Mouse (Mus musculus) neural tube, embryonic 13.5 days (tissue): ENCODE measurements at regions not wholly inside any gene's neighbourhood (a gene's known extent, or its start where the extent isn't known, plus 50 kb on each side); places are given as distances from the start of the nearest gene placed in this dataset.

Experiments
- ATAC-seq: fragments of 200-750 bp; cut with Nextera tagmentation; 2 replicates; pipeline ENCODE4 v1.8.0; 2017; ENCODE audit warnings: low read depth, mild to moderate bottlenecking, moderate TSS enrichment, moderate library complexity
- H3K27ac ChIP-seq: fragments of 300-500 bp; sonication (generic); replicated peaks from 2 replicates; pipeline ENCODE4 v1.5.1; 2015; ENCODE audit warnings: moderate library complexity, mild to moderate bottlenecking, inconsistent platforms
- H3K27me3 ChIP-seq: fragments of 300-500 bp; sonication (generic); 2 replicates; pipeline ENCODE4 v1.6.1; 2015; ENCODE audit warnings: mild to moderate bottlenecking, inconsistent platforms
- H3K36me3 ChIP-seq: fragments of 300-500 bp; sonication (generic); 2 replicates; pipeline ENCODE4 v1.6.1; 2015; ENCODE audit warnings: mild to moderate bottlenecking, inconsistent platforms
- H3K4me1 ChIP-seq: fragments of 300-500 bp; sonication (generic); replicated peaks from 2 replicates; pipeline ENCODE4 v1.6.1; 2015; ENCODE audit warnings: inconsistent platforms
- H3K4me2 ChIP-seq: fragments of 300-500 bp; sonication (generic); 2 replicates; pipeline ENCODE4 v1.6.1; 2015; ENCODE audit warnings: inconsistent platforms, mild to moderate bottlenecking, moderate library complexity
- H3K4me3 ChIP-seq: fragments of 300-500 bp; sonication (generic); 2 replicates; pipeline ENCODE4 v1.5.1; 2015; ENCODE audit warnings: mild to moderate bottlenecking, inconsistent platforms
- H3K9ac ChIP-seq: fragments of 300-500 bp; sonication (generic); 2 replicates; pipeline ENCODE4 v1.6.1; 2015; ENCODE audit warnings: moderate library complexity, mild to moderate bottlenecking, inconsistent platforms
- H3K9me3 ChIP-seq: fragments of 300-500 bp; sonication (generic); 2 replicates; pipeline ENCODE4 v1.6.1; 2016; ENCODE audit warnings: inconsistent platforms
- WGBS: fragments of 180-500 bp; shearing (Covaris S2); methylation state at CpG from one replicate; pipeline ENCODE4 v1.1.7; 2015; 5-methylcytosine and 5-hydroxymethylcytosine counted together

- 56% methylated on average over 5 of the region's 5 CpGs for WGBS
- H3K27me3 ChIP-seq, result no peaks in the 10 kb centered on the region
- H3K9me3 ChIP-seq, result no peaks in the 10 kb centered on the region
- H3K36me3 ChIP-seq, result no peaks in the 10 kb centered on the region
- H3K4me1 ChIP-seq, result no peaks in the 10 kb centered on the region
- ATAC-seq, result no peak
- H3K4me2 ChIP-seq, result no peak overlapping the region
- H3K4me3 ChIP-seq, result no peak overlapping the region
- H3K27ac ChIP-seq, result 0 out of 2 replicates have a peak overlapping the region, but pooled peaks have one; percentile 38
- H3K9ac ChIP-seq, result no peak overlapping the region
Observed at GRCm38 (mm10) chr1:122905331-122905730, 1140.0 kb downstream of the Dpp10 start.

- Histone ChIP-seq H3K36me3 (no peaks in the 10 kb centered on the region), H3K9me3 (no peaks in the 10 kb centered on the region), H3K4me3 (no peak overlapping the region), H3K4me2 (no peak overlapping the region), H3K4me1 (no peaks in the 10 kb centered on the region), H3K27me3 (no peaks in the 10 kb centered on the region), H3K27ac (no peak overlapping the region), H3K9ac (no peak overlapping the region)
- ATAC-seq, result no peak
- 34% methylated on average over 2 of the region's 2 CpGs for WGBS
Observed at GRCm38 (mm10) chr1:122889100-122889499, 1156.3 kb downstream of the Dpp10 start.

- Histone ChIP-seq H3K4me2 (no peak overlapping the region), H3K9me3 (no peaks in the 10 kb centered on the region), H3K9ac (no peak overlapping the region), H3K4me3 (no peak overlapping the region), H3K27ac (no peak overlapping the region), H3K36me3 (no peaks in the 10 kb centered on the region), H3K27me3 (no peaks in the 10 kb centered on the region), H3K4me1 (no peaks in the 10 kb centered on the region; the same call in 1 of the 2 replicates)
- ATAC-seq, result no peak
Observed at GRCm38 (mm10) chr1:122858995-122859394, 1186.4 kb downstream of the Dpp10 start.
